Mouse (Mus musculus): ENCODE data around the gene Jaml. TPM values are rescaled to one million over a fixed set of nuclear protein-coding genes. Genes with fewer than 3 reads are reported as not detected.

Jaml gene
- polyA plus RNA-seq, 1 experiment = not detected

DNA sequence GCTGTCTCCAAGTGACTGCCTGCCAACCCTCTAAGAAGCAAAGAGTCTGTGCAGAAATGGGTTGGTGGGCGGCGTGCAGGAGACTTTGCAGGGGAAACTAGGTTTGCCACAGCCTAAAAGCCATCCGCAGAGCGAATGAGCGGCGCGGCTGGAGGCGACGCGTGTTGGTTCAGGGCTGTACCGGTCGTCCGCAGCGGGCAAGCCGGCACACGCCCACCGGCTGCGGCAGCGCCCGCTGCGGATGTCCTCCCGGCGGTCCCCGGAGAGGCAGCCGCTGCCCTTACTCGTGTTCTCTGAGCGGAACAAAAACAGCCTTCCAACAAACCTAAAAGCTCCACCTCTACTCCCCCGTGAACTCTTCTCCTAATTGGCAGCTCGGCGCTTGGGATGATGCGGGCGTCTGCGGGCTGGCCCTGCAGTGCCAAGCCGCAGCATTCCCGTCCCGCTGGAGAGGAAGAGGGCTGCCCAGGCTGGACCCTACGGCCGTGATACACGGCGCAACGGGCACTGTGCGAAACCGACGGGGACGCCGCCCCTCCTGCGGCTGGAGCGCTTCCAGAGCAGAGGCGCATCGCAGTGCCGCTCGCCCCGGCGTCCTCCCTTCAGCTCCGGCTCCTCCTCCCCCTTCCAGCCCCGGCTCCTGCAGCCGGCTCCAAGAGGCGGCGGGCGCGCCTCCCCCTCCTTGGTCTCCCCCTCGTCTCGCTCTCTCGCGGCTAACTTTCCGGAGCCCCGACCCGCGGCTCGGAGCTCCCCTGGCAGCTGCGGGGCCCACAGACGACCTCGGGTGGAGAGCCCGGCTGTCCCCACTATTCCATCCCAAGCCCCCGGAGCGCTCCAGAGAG, 59.4 kb downstream of the Jaml start, which contains the start of gene Scn4b:
TSS of gene Scn4b (plus strand) at position 205 of the 842 bp plus-strand sequence.
- no peaks in the 10 kb centered on the region for H3K36me3 ChIP-seq (ENCODE audit: control insufficient read depth, insufficient read depth)
- peaks cover 86% of the 10 kb centered on the region for H3K27me3 ChIP-seq (ENCODE audit: control insufficient read depth, insufficient read depth, insufficient read length)
- no peaks in the 10 kb centered on the region for H3K79me3 ChIP-seq (ENCODE audit: low read depth)
- TF ChIP-seq CEBPB (IDR thresholded peaks at IDR 0.05; ENCODE audit: low read depth) = no peak
- TF ChIP-seq CTCF (IDR thresholded peaks at IDR 0.05; ENCODE audit: control insufficient read depth, insufficient read depth, insufficient read length) = no peak
- no peak for TF ChIP-seq MAX (IDR thresholded peaks at IDR 0.05)
- no peak for TF ChIP-seq MYOD1 (IDR thresholded peaks at IDR 0.05; ENCODE audit: control insufficient read depth, insufficient read length, low read depth)
- TF ChIP-seq MYOG (IDR thresholded peaks at IDR 0.05; ENCODE audit: control insufficient read depth, extremely low read depth, insufficient read length) = no peak
- H3K79me2 ChIP-seq (ENCODE audit: control insufficient read depth, insufficient read depth) = no peaks in the 10 kb centered on the region
- no peak within 1 kb of the TSS for H3K4me3 ChIP-seq (ENCODE audit: insufficient read depth, poor library complexity, severe bottlenecking)
- H3ac ChIP-seq (ENCODE audit: control insufficient read depth, insufficient read length, low read depth) = no peak within 1 kb of the TSS

DNA sequence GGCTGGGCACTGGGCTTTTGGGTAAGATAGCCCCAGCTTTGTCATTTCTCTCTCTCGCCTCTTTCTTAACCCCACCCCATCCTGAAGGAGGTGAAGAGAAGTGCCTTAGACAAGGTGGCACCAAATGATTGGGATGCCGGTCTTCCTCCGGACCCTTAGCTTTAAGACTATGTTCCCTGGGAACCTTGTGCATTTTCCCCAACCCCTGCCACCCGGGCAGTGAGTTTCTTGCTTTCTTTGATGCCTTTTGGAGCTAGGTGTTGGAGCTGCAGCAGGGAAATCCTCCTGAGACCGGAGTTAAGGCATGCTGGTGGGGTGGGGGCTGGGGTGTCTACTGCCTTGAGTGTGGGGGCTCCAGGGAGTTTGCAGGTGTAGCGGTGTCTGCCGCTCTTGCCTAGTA, 60.1 kb downstream of the Jaml start:
- Histone ChIP-seq H3K79me2 (ENCODE audit: control insufficient read depth, insufficient read depth) (no peaks in the 10 kb centered on the region), H3K27me3 (ENCODE audit: control insufficient read depth, insufficient read depth, insufficient read length) (peaks cover 88% of the 10 kb centered on the region), H3ac (ENCODE audit: control insufficient read depth, insufficient read length, low read depth) (no peak overlapping the region), H3K36me3 (ENCODE audit: control insufficient read depth, insufficient read depth) (no peaks in the 10 kb centered on the region), H3K4me3 (ENCODE audit: insufficient read depth, poor library complexity, severe bottlenecking) (no peak overlapping the region), H3K79me3 (ENCODE audit: low read depth) (no peaks in the 10 kb centered on the region)
- TF ChIP-seq USF1 (IDR thresholded peaks at IDR 0.05; ENCODE audit: low read depth) (no peak), CEBPB (IDR thresholded peaks at IDR 0.05; ENCODE audit: low read depth) (no peak), MYOD1 (IDR thresholded peaks at IDR 0.05; ENCODE audit: control insufficient read depth, insufficient read length, low read depth) (no peak), MYOG (IDR thresholded peaks at IDR 0.05; ENCODE audit: control insufficient read depth, extremely low read depth, insufficient read length) (no peak), FOSL1 (IDR thresholded peaks at IDR 0.05; ENCODE audit: insufficient read depth, low read length, poor library complexity, severe bottlenecking) (no peak), MAX (IDR thresholded peaks at IDR 0.05) (no peak), CTCF (IDR thresholded peaks at IDR 0.05; ENCODE audit: control insufficient read depth, insufficient read depth, insufficient read length) (no peak)

DNA sequence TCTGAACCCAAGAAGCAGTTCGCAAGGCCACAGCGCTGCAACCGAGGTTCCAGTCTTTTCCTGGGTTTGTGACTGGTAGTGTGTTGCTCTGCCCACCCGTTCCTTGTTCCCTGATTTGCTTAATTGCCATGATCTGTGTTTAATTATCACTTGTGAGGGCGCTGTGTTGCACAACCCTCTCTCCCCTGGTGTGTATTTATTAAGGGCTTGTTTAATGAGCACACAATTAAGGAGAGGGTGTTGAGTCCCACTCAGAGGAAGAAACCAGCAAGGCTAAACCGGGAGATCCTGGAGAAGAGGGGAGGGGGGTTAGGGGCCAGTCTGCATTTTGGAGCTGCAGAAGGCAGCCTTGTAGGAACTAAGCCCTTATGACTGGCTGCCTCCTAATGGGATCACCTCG, 62.0 kb downstream of the Jaml start:
- Histone ChIP-seq H3K79me2 (ENCODE audit: control insufficient read depth, insufficient read depth) (no peaks in the 10 kb centered on the region), H3K79me3 (ENCODE audit: low read depth) (no peaks in the 10 kb centered on the region), H3K36me3 (ENCODE audit: control insufficient read depth, insufficient read depth) (no peaks in the 10 kb centered on the region), H3ac (ENCODE audit: control insufficient read depth, insufficient read length, low read depth) (no peak overlapping the region), H3K27me3 (ENCODE audit: control insufficient read depth, insufficient read depth, insufficient read length) (peaks cover 88% of the 10 kb centered on the region), H3K4me3 (ENCODE audit: insufficient read depth, poor library complexity, severe bottlenecking) (no peak overlapping the region)
- TF ChIP-seq CEBPB (IDR thresholded peaks at IDR 0.05; ENCODE audit: low read depth) (no peak), MAX (IDR thresholded peaks at IDR 0.05) (no peak), MYOG (IDR thresholded peaks at IDR 0.05; ENCODE audit: control insufficient read depth, extremely low read depth, insufficient read length) (no peak)

GRCm38 (mm10) chr9:45142686-45143085, 63.7 kb downstream of the Jaml start:
- H3K79me2 ChIP-seq (ENCODE audit: control insufficient read depth, insufficient read depth) = no peaks in the 10 kb centered on the region
- no peak overlapping the region for H3K4me3 ChIP-seq (ENCODE audit: insufficient read depth, poor library complexity, severe bottlenecking)
- no peak for TF ChIP-seq MYOG (IDR thresholded peaks at IDR 0.05; ENCODE audit: control insufficient read depth, extremely low read depth, insufficient read length)
- TF ChIP-seq USF1 (IDR thresholded peaks at IDR 0.05; ENCODE audit: low read depth) = no peak
- TF ChIP-seq FOSL1 (IDR thresholded peaks at IDR 0.05; ENCODE audit: insufficient read depth, low read length, poor library complexity, severe bottlenecking) = no peak
- no peak overlapping the region for H3ac ChIP-seq (ENCODE audit: control insufficient read depth, insufficient read length, low read depth)
- H3K27me3 ChIP-seq (ENCODE audit: control insufficient read depth, insufficient read depth, insufficient read length) = peaks cover 83% of the 10 kb centered on the region
- H3K79me3 ChIP-seq (ENCODE audit: low read depth) = no peaks in the 10 kb centered on the region
- no peaks in the 10 kb centered on the region for H3K36me3 ChIP-seq (ENCODE audit: control insufficient read depth, insufficient read depth)

- H3K36me3 ChIP-seq (ENCODE audit: control insufficient read depth, insufficient read depth) = no peaks in the 10 kb centered on the region
- H3ac ChIP-seq (ENCODE audit: control insufficient read depth, insufficient read length, low read depth) = no peak overlapping the region
- H3K79me3 ChIP-seq (ENCODE audit: low read depth) = no peaks in the 10 kb centered on the region
- no peak overlapping the region for H3K4me3 ChIP-seq (ENCODE audit: insufficient read depth, poor library complexity, severe bottlenecking)
- no peaks in the 10 kb centered on the region for H3K79me2 ChIP-seq (ENCODE audit: control insufficient read depth, insufficient read depth)
- H3K27me3 ChIP-seq (ENCODE audit: control insufficient read depth, insufficient read depth, insufficient read length) = peaks cover 84% of the 10 kb centered on the region
- TF ChIP-seq USF1 (IDR thresholded peaks at IDR 0.05; ENCODE audit: low read depth) (no peak), MAX (IDR thresholded peaks at IDR 0.05) (no peak), FOSL1 (IDR thresholded peaks at IDR 0.05; ENCODE audit: insufficient read depth, low read length, poor library complexity, severe bottlenecking) (no peak), CEBPB (IDR thresholded peaks at IDR 0.05; ENCODE audit: low read depth) (no peak), MYOD1 (IDR thresholded peaks at IDR 0.05; ENCODE audit: control insufficient read depth, insufficient read length, low read depth) (no peak), MYOG (IDR thresholded peaks at IDR 0.05; ENCODE audit: control insufficient read depth, extremely low read depth, insufficient read length) (no peak), CTCF (IDR thresholded peaks at IDR 0.05; ENCODE audit: control insufficient read depth, insufficient read depth, insufficient read length) (no peak)
These were observed 66.7 kb downstream of the Jaml start for GRCm38 (mm10) chr9:45145533-45146266.

DNA sequence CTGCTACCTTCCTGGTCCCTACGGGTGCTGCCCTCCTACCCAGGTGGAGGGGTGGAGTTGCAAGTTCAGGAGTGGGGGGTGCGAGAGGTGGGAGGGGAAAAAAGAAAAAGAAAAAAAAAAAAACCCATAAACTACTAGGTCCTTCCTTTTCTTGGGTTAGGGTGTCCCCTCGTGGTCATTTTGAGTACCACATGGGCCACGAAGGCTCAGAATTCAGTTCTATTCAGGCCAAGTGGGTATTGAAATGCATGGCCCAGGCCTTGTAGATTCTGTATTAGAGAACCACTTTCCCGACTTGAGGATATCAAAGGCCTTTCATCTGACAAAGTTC, 67.2 kb downstream of the Jaml start:
- no peak for TF ChIP-seq CTCF (IDR thresholded peaks at IDR 0.05; ENCODE audit: control insufficient read depth, insufficient read depth, insufficient read length)
- no peak for TF ChIP-seq FOSL1 (IDR thresholded peaks at IDR 0.05; ENCODE audit: insufficient read depth, low read length, poor library complexity, severe bottlenecking)
- TF ChIP-seq MYOG (IDR thresholded peaks at IDR 0.05; ENCODE audit: control insufficient read depth, extremely low read depth, insufficient read length) = no peak
- TF ChIP-seq USF1 (IDR thresholded peaks at IDR 0.05; ENCODE audit: low read depth) = no peak
- TF ChIP-seq MAX (IDR thresholded peaks at IDR 0.05) = no peak
- Histone ChIP-seq H3K4me3 (ENCODE audit: insufficient read depth, poor library complexity, severe bottlenecking) (no peak overlapping the region), H3K79me3 (ENCODE audit: low read depth) (no peaks in the 10 kb centered on the region), H3K36me3 (ENCODE audit: control insufficient read depth, insufficient read depth) (no peaks in the 10 kb centered on the region), H3ac (ENCODE audit: control insufficient read depth, insufficient read length, low read depth) (no peak overlapping the region), H3K79me2 (ENCODE audit: control insufficient read depth, insufficient read depth) (no peaks in the 10 kb centered on the region), H3K27me3 (ENCODE audit: control insufficient read depth, insufficient read depth, insufficient read length) (peaks cover 83% of the 10 kb centered on the region)

All from C2C12 (cell line).